In the genomic region with DNA sequence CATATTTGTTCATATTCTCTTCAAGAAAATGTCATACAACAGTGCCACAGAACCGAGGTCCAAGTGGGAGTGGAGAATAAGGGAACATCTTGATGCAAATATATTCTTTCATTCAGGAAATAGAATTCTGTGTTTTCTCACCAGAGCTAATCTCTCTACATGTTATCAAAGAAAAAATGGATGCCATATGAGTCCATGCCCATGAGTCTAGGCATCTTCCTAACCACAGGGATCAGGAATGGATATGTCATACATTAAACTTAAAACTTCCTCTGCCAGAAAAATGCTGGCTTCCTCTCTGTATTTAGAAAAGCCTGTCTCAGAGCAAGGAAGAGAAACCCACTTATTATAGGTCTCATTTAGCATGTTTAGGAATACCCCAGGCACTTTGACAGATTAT, we compare ENCODE assay signal across 33 mouse cellular contexts.
"Had no signal": no experiment of that assay in that cellular context is flagged by ENCODE, and none has a peak within 500 bp of the region (broad histone marks: within the 10 kb centered on the region; RNA-seq: fewer than 3 reads in every experiment).

No protein-coding gene starts in this region.

- ATAC-seq: hindbrain, embryonic 16.5 days; hindbrain, postnatal 0 days; inflammation-experienced regulatory T-cells, adult 6 months; intestine, embryonic 15.5 days; intestine, embryonic 16.5 days; intestine, postnatal 0 days had no signal

- H3K4me3 ChIP-seq: heart, embryonic 13.5 days; heart, embryonic 15.5 days; hindbrain, embryonic 10.5 days; hindbrain, embryonic 12.5 days; hindbrain, embryonic 13.5 days; hindbrain, embryonic 15.5 days; intestine, embryonic 15.5 days; kidney, embryonic 15.5 days; layer of hippocampus, adult 2 months; left cerebral cortex, adult 2 months had no signal

- DNase-seq: heart, postnatal 10 days; heart, postnatal 14 days; heart, postnatal 36 days; heart, postnatal 4 days; kidney, adult 11 months; kidney, adult 18-20 months; kidney, adult 2 months; kidney, adult 8-10 months; kidney, adult 9 months; kidney, postnatal 10 days; kidney, postnatal 14 days; kidney, postnatal 25 days; kidney, postnatal 36 days; kidney, postnatal 4 days; layer of hippocampus, adult 9-11 months; layer of hippocampus, postnatal 36 days had no signal

- H3K27ac ChIP-seq: heart, embryonic 13.5 days; heart, embryonic 15.5 days; hindbrain, embryonic 10.5 days; hindbrain, embryonic 12.5 days; hindbrain, embryonic 13.5 days; hindbrain, embryonic 14.5 days; hindbrain, embryonic 15.5 days; hindbrain, postnatal 0 days; intestine, embryonic 15.5 days; kidney, embryonic 15.5 days; kidney, postnatal 0 days; layer of hippocampus, adult 2 months; left cerebral cortex, adult 2 months had no signal

- H3K27me3 ChIP-seq: heart, embryonic 13.5 days; heart, embryonic 15.5 days; hindbrain, embryonic 12.5 days; hindbrain, embryonic 13.5 days; hindbrain, embryonic 15.5 days; intestine, embryonic 15.5 days; kidney, embryonic 15.5 days had no signal

- H3K4me1 ChIP-seq: heart, embryonic 13.5 days; heart, embryonic 15.5 days; hindbrain, embryonic 10.5 days; hindbrain, embryonic 12.5 days; hindbrain, embryonic 13.5 days; hindbrain, embryonic 15.5 days; intestine, embryonic 15.5 days; kidney, embryonic 15.5 days had no signal

- H3K4me2 ChIP-seq: heart, embryonic 13.5 days; heart, embryonic 15.5 days; hindbrain, embryonic 12.5 days; hindbrain, embryonic 13.5 days; hindbrain, embryonic 14.5 days; hindbrain, embryonic 15.5 days; intestine, embryonic 15.5 days; kidney, embryonic 15.5 days had no signal

- H3K36me3 ChIP-seq: heart, embryonic 13.5 days; heart, embryonic 15.5 days; hindbrain, embryonic 10.5 days; hindbrain, embryonic 12.5 days; hindbrain, embryonic 13.5 days; hindbrain, embryonic 15.5 days; intestine, embryonic 15.5 days; kidney, embryonic 15.5 days had no signal

- H3K9ac ChIP-seq: heart, embryonic 13.5 days; heart, embryonic 15.5 days; hindbrain, embryonic 12.5 days; hindbrain, embryonic 13.5 days; hindbrain, embryonic 14.5 days; hindbrain, embryonic 15.5 days; intestine, embryonic 15.5 days; kidney, embryonic 15.5 days had no signal

- H3K9me3 ChIP-seq: heart, embryonic 13.5 days; heart, embryonic 15.5 days; hindbrain, embryonic 10.5 days; hindbrain, embryonic 12.5 days; hindbrain, embryonic 13.5 days; hindbrain, embryonic 15.5 days; intestine, embryonic 15.5 days; kidney, embryonic 15.5 days had no signal
